Mouse (Mus musculus) right cerebral cortex, postnatal 25 days (tissue): Measurements from ENCODE around the gene Pax7.

Experiments
- DNase-seq: peaks from one replicate; pipeline ENCODE4 v3.0.0; 2022

Gene Pax7

DNA sequence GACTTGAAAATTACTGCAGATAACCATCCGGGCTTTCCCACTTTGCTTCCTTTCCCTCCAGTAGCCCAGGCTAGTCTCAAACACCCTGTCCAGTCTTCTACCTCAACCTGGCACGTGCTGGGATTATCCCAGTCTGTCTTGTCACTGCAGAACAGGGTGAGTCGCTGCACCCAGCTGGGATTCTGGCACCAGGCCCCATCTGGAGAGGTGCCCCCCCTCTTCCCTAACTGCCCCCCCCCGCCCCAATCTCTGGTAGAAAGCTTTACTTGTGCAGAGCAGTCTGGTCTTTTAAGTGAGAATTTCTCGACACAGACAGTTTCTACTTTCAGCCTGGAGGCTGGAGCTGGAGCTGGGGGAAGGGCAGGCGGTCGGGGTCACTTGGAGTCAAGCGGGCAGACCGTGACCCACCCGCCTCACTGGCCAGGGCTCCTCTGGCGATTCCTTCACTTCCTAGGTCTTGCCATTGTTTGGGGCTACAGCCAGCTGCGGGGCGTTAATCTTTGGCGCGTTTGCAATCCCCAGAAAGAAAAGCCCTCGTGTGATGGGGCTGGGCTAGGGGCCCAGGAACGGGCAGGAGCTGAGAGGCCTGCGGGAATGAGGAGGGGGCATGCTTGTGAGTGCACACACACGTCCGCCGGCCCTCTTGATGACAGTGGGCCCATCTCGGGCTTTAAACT lies 22.4 kb downstream of the Pax7 start:
- DNase-seq = no peak

- DNase-seq = no peak
Measured at GRCm38 (mm10) chr4:139809381-139809820, 23.9 kb downstream of the Pax7 start.

- DNase-seq = no peak
Measured at GRCm38 (mm10) chr4:139807820-139808219, 25.5 kb downstream of the Pax7 start.

DNA sequence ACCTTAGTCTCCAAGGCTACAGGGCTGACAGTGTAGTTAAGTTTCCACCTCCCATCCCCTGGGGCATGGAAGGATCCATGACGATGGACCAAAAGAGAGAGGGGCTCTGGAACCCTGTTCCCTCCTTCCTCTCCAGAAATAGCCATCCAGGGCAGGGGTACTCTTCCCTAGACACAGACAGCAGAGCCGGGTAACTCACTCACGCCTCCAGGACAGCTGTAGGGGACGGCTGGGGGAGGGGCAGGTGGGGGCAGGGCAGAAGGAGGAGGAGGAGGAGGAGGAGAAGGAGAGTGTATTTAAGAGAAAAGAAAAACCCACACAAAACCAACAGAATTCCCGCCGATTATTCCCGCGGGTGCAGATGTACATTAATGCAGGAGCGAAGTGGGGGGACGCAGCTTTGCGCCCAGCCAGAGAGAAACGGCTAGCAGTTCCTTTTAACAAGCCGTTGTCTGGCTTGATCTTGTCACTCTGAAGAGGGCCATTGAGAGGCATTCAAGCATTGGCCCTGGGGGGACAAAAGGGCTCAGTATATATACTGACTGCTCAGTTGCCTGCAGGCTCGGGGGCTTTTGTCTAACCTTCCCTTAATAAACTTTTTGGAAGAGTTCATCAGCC lies 26.0 kb downstream of the Pax7 start:
- DNase-seq = no peak

- DNase-seq = no peak
Measured at GRCm38 (mm10) chr4:139804896-139805295, 28.4 kb downstream of the Pax7 start.

- DNase-seq = no peak
Measured at GRCm38 (mm10) chr4:139803981-139804380, 29.3 kb downstream of the Pax7 start.

DNA sequence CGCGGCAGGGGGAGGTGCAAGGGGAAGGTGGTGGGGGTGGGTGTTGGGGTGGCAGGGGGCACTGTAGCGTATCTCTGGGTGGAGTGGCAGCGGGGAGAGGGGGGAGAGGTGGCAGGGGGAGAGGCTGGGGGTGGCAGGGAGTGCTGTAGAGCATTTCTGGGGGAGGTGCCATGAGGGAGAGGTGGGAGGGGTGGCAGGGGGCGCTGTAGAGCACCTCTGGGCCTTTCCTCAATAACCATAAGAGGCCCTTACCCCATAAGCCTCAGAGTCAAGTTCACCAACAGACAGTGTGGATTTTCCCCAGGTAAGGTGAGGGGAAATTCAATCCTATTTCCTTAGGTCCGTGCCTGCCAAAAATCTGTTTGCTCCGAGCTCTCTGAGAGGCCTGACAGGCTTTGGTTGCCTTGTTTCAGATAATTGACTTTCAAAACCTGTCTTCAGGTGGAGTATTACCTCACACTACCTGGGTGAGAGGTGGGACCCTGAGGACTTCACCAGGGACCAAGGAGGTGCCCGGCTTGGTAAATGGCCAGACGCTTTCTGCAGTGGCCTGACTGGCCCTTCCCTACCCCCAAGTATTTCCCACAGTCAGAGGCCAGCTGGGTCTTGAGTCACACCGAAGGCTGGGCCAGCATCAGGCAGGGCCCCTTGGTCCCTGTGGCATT lies 33.8 kb downstream of the Pax7 start:
- no peak for DNase-seq

- DNase-seq = no peak
Measured at GRCm38 (mm10) chr4:139797344-139797743, 36.0 kb downstream of the Pax7 start.

GRCm38 (mm10) chr4:139796115-139796514 lies 37.2 kb downstream of the Pax7 start:
- no peak for DNase-seq

- DNase-seq = no peak
Measured at GRCm38 (mm10) chr4:139791168-139791567, 42.2 kb downstream of the Pax7 start.

- DNase-seq = no peak
Measured at GRCm38 (mm10) chr4:139789772-139790171, 43.6 kb downstream of the Pax7 start.

GRCm38 (mm10) chr4:139782926-139783467 lies 50.3 kb downstream of the Pax7 start:
- DNase-seq = no peak

GRCm38 (mm10) chr4:139771125-139771631 lies 62.1 kb downstream of the Pax7 start:
- DNase-seq = no peak

DNA sequence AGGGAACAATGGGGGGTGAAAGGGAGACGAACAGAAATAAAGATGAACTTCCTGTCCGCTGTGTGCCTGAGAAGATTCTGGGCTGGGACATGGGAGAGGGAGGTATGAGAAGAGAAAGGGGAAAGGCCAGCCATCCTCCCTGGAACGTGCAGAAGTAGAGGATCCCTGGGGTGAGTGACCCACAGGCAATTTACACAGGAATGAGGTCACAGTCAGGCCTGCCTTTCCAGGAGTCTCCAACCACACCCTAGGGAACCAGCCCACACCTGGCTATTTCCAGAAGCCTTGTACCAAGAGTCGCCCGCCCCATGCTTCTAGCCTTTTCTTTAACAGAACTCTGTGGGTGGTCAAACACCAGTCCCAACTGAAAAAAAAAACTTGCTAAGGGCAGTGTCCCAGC lies 65.5 kb downstream of the Pax7 start:
- no peak for DNase-seq

DNA sequence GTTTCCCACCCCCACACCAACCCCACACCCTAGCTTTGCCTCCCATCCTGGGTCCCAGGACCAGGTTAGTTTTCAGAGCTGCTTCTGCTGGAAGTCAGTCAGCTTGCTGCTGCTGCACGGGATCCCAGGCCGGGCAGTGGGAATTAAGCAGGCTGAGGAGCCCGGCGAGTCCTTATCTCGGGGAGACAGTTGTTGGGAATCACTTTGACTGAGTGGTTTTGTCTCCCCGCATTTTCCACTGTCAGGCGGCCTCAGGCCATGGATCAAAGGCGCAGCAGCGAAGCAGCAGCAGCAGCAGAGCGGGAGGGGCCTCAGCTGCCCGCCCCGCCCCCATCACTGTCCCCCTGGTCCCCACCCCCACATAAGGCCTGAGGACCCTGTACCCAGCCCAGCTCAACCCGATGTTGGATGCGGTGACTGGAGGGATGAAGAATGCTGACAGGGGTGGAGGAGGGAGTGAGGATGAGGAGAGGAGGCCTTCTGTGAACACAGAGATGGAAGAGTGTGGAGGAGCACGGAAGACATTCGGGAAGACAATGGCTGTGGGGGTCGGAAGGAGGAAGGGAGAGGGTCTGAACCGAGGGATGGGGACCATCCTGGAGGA lies 66.1 kb downstream of the Pax7 start:
- DNase-seq = no peak

DNA sequence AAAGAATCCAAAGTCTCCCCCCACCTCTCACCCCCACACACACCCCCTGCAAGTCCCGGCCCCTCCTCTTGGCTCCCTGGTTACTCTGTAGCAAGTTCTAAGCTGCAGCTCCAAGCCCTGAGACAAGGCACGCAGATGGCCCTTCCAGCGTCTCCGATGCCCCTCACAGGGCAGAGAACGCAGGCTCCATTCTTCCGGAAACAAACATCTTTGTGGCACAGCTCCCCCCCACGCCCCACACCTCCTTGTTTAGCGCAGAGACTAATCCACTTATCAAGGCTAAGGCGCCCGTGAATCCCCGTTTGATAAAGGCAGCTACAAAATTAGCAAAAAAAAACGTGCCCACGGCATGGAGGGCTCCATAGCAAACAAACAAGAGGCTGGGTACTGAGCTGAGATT lies 71.4 kb downstream of the Pax7 start:
- DNase-seq = no peak

DNA sequence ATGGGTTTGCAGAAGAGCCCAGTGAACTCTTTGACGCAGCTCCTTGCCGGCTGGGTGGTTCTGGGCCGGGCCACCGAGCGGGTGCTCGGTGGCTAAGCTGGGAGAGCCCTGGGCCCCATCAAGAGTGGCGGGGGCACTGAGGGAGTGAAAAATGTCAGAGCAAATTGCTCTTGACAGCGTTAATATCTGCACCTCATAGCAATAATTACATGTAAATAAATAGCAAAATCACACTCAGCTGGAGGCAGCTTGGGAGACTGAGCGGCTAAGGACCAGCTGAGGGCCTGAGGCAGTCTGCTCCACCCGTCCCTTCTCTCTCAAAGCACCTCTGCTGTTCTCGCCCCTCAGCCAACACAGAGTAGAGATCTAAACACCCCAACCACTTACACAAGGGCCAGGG lies 72.6 kb downstream of the Pax7 start:
- DNase-seq = no peak

DNA sequence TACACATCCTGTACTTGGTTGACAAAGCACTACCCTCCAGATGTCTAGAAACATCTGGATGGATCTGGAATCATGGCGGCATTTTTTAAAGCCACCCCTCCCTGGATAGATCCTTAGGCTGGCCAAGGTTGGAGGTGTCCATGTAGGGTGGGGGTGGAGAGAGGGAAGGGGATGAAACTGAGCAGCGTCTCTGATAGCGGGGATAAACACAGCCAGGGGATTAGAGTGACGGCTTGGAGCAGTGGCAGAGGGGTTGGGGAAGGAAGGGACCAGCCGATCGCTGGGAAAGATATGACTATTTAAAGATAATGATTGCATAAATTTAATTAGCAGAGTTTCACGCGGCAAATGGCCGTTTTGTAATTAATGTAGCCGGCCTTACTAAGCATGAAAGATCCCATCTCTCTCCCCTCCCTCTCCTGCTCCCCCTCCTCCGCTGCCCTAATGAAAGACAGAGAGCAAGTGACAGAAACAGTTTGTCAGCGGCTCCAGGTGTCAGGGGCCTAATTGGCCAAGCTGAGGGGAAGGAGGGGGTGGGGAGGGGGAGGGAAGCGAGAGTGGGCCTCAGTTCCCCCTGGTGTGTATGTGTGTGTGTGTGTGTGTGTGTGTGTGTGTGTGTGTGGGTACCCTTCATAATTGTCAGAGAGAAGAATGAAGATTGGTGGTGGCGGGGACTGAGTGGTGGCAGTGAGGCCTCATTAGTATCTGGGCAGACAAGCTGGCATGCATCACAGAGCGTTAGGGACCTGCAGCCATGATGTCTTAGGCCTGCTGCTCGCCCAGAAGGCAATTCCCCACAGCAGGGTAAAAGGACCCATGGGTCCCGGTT lies 74.6 kb downstream of the Pax7 start:
- DNase-seq = no peak

GRCm38 (mm10) chr4:139756931-139757330 lies 76.4 kb downstream of the Pax7 start:
- DNase-seq = no peak

- no peak for DNase-seq
Measured at GRCm38 (mm10) chr4:139754148-139754710, 79.1 kb downstream of the Pax7 start.

DNA sequence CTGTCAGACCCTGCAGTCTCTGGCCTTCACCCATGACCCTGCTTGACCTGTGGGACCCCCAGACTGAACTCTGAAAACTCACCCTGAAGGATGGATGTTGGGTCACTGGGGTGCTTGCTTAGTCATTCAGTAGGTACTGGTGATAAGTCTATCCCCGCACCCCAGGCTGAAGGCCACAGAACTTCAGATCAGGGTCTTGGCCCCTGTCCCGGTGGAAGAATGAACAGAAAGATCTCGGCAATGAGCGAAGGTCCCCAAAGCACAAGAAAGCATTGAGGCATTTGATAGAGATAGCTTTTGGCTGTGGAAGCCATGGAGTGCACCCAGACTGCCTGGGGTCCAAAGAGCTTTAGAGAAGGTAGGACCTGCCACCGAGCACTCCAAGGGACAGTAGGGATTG lies 82.4 kb downstream of the Pax7 start:
- DNase-seq = no peak
